Mouse (Mus musculus) cerebellum, adult 18-20 months (tissue): ENCODE data around the gene Tnfsfm13.
A peak's percentile ranks its signal among the peaks of the same experiment; 100 is the strongest.
"Not testable (repeated sequence)": the region's sequence is repeated elsewhere in the genome, so short reads cannot be mapped to it uniquely, and the experiment has no call there.

Experiments used
- DNase-seq, 2 experiments: peaks; one replicate each; pipeline ENCODE4 v3.0.0; 2021

Gene Tnfsfm13

DNA sequence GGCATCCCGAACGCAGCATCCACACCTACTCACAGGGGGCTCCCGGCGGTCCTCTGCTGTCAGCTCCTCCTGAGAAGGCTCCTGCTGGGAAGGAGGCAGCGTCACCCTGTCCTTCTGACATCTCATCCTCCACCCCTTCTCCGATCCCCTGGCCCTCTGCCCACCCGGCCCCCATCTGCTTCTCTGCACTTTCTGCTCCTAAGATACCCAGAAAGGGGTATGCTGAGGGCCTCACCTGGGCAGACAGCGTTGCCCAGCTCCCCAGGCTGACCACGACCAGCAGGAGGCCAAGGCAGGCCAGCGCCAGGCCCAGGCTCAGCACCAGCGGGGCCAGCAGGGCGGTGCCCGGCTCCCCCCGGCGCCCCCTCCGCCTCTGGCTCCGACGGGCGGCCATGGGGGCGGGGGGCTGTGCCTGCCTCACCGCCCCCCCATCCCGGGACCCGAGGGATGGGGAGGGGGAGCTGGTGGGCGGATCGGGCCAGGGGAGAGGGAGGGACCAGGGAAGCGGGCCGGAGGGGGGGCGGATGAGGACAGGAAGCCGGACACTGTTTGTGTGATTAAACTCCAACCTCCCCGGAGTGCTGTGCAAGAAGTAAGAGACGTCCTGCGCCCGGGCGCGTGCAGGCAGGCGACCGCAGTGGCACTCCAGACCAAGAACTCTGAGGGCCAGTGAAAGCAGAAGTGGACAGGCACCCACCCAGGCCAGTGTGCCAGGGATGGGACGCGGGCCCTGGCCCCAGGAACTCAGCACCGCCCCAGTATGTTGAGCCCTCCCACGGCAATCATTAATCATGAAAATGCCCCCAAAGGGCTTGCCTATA, at the start of gene Tnfsfm13, which contains the start of gene Tnfsf12:
Tnfsfm13 (minus strand) TSS at position 738 of the 821 bp plus-strand sequence.
Tnfsf12 (minus strand) TSS at position 489 of the 821 bp plus-strand sequence.
- DNase-seq: peak; percentile 63 to 71

DNA sequence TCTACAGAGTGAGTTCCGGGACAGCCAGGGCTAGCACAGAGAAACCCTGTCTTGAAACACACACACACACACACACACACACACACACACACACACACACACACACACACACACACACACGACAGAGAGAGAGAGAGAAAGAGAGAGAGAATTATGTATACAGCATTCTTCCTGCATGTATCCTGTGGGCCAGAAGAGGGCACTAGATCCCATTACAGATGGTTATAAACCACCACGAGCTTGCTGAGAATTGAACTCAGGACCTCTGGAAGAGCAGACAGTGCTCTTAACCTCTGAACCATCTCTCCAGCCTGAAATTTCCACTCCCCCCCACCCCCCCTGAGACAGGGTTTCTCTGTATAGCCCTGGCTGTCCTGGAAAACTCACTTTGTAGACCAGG, 35.5 kb upstream of the Tnfsfm13 start:
- DNase-seq: not testable (repeated sequence)

DNA sequence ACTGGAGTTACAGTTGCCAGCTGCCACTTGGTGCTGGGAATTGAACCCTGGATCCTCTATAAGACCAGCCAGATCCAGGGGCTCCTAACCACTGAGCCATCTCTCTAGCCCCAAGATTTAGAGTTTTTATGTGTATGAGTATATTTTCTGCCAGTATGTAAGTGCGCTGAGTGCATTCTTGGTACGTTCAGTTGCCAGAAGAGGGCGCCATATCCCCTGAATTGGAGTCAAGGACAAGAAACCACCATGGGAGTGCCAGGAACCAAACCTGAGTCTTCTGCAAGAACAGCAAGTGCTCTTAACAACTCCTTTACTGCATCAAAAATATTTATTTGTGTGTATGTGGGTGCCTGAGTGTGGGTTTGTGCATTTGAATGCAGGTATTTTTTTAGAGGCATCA, 33.2 kb upstream of the Tnfsfm13 start:
- DNase-seq: peak; percentile 56 to 63

DNA sequence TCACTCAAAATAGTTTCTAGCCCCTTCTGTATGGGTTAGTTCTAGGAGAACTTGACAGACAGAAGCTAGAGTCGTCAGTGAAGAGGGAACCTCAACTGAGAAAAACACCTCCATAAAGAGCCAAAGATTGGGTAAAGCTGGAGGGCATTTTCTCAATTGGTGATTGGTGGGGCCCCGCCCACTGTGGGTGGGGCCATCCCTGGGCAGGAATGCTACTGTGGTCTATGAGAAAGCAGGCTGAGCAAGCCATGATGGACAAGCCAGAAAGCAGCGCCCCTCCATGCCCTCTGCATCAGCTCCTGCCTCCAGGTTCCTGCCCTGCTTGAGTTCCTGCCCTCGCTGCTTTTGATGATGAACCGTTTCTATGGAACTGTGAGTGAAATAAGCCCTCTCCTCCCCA, 30.1 kb upstream of the Tnfsfm13 start:
- no peak for DNase-seq

DNA sequence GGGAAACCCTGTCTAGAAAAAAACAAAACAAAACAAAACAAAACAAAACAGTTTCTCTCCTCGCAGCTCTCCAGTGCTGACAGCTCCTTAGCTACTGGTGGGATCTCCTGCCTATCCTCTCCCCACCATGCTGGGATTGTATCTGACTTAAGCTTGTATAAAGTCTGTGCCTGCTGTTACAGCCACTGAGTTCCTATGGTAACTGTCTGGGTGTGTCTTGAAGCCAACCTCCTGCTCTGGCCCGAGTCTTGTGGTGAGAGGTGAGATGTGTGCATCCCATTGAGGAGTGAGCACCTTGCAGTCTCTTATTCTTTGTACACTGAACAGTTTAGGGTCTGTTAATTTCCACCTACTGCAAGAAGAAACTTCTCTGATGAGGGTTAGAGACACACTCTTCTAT, 27.2 kb upstream of the Tnfsfm13 start:
- DNase-seq: no peak

DNA sequence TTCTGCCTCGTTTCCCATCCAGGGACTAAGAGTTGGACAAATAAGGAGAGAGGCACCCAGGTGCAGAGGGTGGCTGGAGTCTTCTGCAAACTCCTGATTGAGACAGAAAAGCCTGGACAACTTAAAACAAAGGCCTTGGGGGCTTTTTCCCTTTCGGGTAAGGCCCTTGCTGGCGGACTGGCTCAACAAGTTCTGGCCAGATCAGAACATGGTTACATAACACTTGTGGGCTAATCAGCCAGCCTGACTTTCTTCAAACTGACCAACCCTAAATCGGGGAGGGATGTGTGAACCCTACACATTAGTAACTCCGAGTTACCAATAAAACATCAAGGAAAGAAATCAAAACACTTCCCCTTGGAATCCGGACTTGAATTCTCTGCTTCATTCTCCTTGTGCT, 25.0 kb upstream of the Tnfsfm13 start:
- no peak for DNase-seq

DNA sequence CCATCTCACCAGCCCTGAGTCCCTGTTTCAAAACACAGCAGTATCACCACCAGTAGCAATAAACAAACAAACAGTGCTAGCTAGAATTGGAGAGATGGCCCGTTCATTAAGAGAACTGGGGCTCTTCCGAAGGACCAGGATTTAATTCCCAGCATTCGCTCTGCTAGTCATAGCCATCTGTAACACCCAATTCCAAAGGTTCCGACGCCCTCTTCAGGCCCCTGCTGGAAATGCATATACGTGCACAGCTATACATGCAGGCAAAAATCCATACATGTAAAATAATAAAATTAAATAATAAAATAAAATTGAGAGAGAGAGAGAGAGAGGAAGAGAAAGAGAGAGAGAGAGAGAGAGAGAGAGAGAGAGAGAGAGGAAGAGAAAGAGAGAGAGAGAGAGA, 23.5 kb upstream of the Tnfsfm13 start:
- no peak for DNase-seq

DNA sequence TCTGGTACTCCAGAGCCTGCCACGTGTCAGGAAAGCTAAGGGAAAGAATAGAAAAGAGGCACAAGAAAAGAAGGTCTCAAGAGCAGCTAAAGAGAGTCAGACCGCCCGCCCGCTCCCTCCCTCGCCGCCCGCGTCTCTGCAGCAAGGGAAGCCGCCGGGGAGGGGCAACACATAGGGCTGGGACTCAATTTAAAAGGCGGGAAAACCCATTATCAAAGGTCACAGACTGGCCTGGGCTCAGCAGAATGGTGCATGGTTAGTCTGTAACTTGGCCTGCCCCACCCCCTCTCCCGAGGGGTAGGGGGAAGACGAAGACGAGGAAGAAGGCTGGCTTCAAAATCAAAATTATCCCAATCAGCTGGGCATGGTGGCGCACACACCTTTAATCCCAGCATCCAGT, 22.8 kb upstream of the Tnfsfm13 start:
- DNase-seq: no peak

DNA sequence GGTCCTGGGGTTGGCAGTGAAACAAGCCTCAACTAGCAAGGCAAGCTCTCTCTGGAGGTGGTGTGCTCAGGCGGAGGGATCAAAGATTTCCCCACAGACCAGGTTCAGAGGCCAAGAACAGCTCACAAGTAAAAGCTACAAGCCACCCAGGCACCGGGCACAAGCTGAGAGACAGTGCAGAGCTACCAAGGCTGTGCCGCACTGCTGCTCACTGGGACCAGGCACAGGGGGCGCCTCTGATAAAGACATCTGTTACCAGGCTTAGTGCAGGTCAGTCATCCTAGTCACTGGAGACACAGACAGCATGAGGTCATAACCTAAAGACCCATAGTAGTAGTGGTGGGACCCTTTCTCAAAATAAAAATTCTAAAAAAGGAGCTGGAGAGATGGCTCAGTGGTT, 21.1 kb upstream of the Tnfsfm13 start:
- no peak for DNase-seq

DNA sequence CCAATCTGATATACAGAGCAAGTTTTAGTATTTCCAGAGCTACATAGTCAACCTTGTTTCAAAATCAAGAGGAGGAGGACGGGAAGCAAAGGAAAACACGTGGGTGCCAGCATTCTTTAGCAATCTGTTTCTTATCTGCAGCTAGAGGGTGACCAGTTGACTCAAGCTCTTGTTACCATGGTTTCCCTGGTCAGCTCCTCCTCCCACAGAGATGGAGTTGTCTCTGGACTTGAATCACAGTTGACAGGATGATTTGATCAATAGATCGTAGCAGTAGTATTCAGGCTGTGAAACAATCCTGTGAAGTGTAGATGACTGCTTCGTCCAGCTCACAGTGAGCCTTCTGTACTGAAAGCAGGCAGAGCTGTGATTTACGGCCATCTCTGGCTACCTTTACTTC, 20.0 kb upstream of the Tnfsfm13 start:
- no peak for DNase-seq

DNA sequence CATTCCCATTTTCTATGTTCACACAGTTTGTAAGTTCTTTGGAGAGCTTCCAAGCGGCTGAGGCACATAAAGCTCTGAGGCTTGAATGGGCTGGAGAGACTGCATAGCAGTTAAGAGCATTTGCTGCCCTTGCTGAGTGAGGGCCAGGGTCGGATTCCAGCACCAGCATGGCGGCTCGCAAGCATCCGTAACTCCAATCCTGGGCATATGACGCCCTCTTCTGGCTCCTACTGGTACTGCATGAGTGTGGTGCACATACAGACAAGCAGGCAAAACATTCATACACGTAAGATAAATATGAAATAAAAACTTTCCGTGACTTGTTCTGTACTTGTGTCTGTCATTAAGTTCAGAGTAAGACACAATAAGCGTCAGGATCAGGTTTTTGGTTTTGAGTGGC, 19.6 kb upstream of the Tnfsfm13 start:
- no peak for DNase-seq

DNA sequence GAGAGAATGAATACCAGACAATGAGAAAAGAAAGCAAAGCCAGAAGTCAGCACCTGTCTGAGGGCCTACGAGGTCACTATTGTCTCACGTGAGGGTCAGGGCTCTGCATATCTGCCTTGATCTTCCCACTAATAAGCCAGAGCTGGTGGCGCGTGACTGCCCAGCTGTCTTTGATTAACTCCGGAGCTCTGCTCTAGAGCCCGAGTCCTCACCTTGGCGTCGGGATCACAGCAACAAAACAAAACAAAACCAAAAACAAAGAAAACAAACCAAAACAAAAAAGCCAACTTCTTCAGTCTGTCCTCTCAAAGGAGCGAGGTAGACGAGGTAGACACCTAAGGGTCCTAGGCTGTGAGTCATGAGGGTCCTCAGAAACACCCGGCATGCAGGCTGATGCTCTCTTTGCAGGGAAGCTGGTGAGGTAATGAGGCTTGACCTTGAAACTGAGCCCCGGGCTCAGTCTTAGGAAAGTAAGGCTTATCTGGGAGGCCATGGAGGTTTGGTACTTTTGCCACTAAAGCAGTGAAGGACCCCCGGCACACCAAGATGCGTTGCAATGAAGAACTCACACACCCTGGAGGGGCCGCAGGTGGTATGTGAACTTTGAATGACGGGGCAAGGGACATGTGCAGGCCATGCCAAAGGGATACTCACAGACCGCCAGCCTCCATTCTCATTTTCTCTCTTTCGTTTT, 18.9 kb upstream of the Tnfsfm13 start:
- no peak for DNase-seq

DNA sequence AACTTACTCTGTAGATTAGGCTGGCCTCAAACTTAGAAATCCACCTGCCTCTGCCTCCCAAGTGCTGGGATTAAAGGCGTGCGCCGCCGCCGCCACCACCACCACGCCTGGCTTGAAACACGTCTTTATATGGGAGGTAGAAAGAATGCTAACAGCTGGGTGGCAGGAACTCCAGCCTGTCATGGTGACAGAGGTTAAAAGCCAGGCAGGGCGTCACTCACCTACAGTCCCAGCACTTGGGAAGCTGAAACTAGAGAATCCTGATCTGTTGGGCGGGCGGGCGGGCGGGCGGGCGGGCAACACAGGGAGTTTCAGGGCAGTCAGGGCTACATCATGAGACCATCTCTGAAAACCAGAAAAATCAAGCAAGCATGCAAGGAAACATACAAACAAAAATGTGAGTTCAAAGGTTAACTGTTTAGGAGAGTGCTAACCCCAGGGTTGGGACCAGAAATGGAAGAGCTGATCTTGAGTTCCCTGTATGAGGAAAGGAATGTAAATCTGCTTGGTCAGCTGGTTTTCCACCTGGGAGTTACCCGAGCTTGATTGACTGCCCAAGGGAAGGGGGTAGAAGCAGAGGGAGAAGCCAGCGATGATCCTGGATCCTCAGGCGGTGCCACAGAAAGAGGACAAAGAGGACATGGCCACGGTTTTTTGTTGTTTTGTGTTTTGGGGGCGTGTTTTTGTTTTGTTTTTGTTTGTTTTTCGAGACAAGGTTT, 17.2 kb upstream of the Tnfsfm13 start:
- no peak for DNase-seq

DNA sequence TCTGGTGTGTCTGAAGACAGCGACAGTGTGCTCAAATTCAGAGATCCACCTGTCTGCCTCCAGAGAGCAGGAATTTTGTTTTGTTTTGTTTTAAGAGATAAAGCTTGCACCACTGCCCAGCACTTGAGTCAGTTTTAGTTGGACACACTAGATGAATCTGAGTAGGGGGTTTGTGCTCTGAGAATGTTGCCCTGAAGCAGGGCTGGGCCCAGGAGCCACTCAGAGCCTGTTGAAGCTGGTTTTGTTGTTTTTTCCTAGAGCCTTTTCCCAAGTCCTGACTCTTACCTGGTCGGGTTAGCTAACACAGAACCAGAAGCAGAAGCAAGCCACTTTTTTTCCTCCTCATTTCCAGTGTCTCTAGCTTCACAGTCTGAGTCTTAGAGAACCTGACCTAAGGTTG, 15.2 kb upstream of the Tnfsfm13 start:
- DNase-seq: no peak

DNA sequence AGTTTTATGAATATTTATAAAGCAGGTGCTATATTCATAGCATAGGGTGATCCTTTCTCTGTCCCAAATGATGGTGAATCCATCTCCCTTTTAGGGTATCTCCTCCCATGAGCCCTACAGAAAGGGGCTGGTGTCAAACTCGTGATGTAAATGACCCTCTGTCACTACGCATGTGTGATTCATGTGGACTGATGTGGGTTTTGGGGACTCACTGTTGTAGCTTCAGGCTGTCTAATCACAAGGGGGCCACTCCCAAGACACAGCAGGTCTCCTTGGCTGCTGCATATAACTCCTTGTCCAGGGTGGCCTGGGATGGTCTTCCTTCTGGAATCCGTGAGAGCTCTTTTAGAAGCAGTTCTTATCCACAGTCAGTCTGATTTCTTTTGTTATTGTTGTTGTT, 14.6 kb upstream of the Tnfsfm13 start:
- no peak for DNase-seq

DNA sequence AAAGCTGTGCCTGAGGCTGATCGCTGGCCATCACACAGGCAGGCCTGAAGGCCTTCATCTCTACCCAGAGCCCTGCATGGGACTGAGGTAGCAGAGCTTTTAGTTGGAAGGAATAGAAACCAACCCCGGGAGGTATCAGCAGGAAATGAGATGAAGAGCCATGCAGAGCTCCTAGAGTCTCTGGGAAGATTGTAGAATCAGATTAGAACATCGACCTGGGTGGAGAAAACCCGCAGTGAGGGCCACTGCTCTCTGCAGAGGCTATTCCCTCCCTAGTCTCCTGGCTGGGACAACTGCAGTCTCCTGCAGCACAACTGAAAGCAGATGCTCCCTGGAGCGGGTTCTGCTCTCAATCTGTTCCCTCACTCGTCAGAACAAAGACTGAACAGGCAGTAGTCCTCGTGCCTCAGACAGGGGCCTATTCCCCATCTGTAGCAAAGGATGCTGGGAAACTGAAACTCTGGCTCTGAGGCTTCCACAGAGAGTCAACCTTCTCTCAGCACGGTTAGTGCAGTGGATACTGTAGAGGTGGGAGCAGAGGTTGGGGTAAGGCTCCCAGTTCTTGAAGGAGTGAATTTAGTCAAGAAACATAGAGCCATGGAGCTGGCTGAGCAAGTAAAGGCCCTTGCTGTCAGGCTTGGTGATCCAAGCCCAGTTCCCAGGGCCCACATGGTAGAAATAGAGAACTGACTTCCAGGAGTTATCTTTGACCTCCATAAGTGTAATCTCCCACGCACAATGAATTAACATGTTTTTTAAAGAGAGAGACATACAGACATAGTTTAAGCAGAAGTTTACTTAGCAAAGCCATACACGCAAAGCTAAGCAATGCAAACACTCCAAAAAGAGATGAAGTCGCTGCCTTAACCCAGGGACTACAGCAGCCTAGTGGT, 13.9 kb upstream of the Tnfsfm13 start:
- peak in 1 of 2 experiments; percentile 27 for DNase-seq

DNA sequence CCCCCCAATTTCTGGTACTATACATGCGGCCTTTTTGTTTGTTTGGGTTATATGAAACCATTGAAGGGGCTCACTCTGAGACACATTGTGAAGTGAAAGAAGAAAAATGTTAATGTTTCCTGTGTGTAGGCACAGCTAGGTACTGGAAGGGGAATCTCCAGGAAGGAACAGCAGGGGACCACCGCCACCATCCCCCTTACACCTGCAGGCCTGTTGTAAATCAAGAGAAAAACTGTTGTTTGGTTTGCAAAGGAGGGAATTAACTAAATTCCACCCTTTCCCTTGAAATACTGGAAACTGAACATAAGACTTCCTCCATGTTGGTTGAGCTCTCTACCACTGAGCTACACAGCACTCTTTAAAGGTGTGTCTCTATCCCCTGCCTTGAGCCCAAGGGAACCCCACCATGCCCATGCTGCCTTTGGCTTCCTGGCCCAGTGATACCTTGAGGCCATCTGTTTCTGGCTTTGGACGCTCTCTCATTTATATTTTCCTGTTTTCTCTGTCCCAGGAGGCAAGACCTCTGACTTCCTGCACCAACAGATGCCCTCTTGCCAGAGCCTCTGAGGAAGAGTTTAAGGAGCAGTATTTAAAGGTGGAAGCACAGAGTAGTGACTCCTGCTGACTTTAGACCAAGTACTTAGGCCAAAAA, 12.8 kb upstream of the Tnfsfm13 start:
- peak; percentile 37 to 38 for DNase-seq

DNA sequence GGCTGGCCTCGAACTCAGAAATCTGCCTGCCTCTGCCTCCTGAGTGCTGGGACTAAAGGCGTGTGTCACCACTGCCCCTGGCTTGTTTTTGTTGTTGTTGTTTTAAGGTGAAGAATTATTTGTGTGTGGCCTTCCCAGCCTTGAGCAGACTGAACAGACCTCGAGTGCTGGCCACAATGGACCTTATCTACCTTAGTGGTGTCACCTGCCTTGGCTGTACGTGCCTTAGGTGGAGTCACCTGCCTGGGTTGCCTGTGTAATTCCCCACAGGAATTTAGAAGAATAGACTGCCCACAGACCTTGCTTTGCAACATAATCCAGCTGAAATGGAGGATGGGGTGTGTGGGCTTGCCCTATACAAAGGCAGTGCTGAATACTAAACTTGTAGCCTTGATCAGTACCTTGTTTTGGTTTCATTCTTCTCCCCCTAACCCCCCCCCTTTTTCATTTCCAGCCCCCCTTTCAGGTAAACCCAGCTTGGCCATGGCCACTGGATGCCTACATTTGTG, 12.0 kb upstream of the Tnfsfm13 start:
- no peak for DNase-seq

DNA sequence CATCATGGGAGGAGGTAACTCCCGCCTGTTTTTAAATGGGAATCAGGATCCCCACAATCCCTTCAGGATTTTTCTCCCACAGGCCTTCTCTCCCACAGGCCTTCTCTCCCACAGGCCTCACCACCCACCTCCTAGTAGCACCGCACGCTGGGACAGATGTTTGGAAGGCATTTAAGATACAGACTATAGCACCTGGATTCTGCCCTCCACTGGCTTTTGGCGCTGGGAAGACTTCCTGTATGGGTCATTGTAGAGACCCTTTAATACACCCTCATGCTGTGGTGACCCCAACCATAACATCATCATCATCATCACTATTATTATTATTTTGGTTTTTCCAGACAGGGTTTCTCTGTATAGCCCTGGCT, 11.6 kb upstream of the Tnfsfm13 start:
- no peak for DNase-seq

DNA sequence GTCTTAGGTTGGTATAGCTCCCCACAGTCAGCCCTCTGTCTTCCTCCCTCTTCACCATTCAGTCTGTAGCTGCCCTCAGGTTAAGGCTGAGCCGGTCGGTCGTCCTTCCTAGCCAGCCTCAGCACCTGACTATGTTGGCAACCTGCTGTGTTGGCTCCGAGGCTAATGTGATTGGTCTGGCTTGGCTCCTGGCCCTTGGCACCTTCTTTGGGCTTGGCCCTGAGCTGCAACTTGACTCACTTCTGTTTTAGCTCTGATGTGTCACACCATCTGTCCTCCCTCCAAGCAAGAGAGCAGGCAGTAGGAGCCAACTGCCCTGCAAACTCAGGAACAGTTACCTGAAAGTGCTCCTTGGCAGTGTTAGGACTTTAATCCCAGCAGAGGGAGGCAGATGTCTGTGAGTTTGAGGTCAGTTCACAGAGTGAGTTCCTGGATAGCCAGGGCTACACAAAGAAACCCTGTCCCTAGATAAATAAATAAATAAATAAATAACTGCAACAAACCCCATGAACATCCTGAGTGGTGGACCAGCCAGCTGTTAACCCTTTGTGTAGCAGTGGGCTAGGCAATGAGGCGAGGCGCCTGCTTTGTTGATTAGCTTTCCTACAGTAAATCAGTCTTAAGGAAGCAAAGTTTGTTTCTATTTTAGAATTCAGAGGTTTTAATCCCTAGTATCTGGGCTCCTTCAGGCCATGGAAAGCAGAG, 11.0 kb upstream of the Tnfsfm13 start:
- peak; percentile 96 to 97 for DNase-seq

DNA sequence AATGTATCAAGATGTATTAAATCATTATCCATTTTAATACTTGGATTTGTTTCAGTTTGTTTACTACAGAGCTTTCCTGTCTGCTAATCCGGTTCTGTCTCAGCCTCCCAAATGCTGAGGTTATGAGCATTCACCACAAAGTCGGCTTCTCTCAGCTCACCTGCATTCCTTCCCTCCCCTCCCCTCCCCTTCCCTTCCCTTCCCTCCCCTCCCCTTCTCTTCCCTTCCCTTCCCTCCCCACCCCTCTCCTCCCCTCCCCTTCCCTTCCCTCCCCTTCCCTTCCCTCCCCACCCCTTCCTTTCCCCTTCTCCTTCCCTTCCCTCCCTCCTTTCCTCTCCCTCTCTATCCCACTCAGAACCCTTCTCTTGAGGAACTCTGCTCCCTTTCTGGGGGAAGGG, 8.7 kb upstream of the Tnfsfm13 start:
- DNase-seq: no peak
